Comparison of ENCODE assay signal across 1 mouse cellular context in genomic region chr17:86988601-86989184, GRCm38 (mm10).
TF ChIP-seq lines count a peak whose summit lies in the region.

No protein-coding gene starts in this region.

TF ChIP-seq in CH12.LX, 34 proteins besides CTCF, POLR2A, EP300 and RAD21:
- TF ChIP-seq NELFE (IDR thresholded peaks at IDR 0.05; ENCODE audit: low read depth, low read length): no peak
- TF ChIP-seq USF1 (IDR thresholded peaks at IDR 0.05; ENCODE audit: low read depth, low read length): no peak
- no peak for TF ChIP-seq IRF4 (IDR thresholded peaks at IDR 0.05; ENCODE audit: low read depth, low read length)
- no peak for TF ChIP-seq SIN3A (IDR thresholded peaks at IDR 0.05; ENCODE audit: low read length)
- no peak for TF ChIP-seq BHLHE40 (IDR thresholded peaks at IDR 0.05; ENCODE audit: low read depth, low read length)
- TF ChIP-seq ZMIZ1 (IDR thresholded peaks at IDR 0.05; ENCODE audit: low read depth, low read length): no peak
- TF ChIP-seq MAZ (IDR thresholded peaks at IDR 0.05; ENCODE audit: low read depth, low read length): no peak
- no peak for TF ChIP-seq ZNF384 (IDR thresholded peaks at IDR 0.05; ENCODE audit: low read depth, low read length)
- no peak for TF ChIP-seq UBTF (IDR thresholded peaks at IDR 0.05; ENCODE audit: low read depth, low read length)
- no peak for TF ChIP-seq CHD1 (IDR thresholded peaks at IDR 0.05; ENCODE audit: low read depth, low read length)
- TF ChIP-seq MAX (IDR thresholded peaks at IDR 0.05; ENCODE audit: low read length): no peak
- TF ChIP-seq E2F4 (IDR thresholded peaks at IDR 0.05; ENCODE audit: insufficient replicate concordance, low read depth, low read length): no peak
- TF ChIP-seq TCF12 (IDR thresholded peaks at IDR 0.05; ENCODE audit: low read depth, low read length): no peak
- no peak for TF ChIP-seq CHD2 (IDR thresholded peaks at IDR 0.05; ENCODE audit: low read length)
- no peak for TF ChIP-seq MXI1 (IDR thresholded peaks at IDR 0.05; ENCODE audit: low read depth, low read length)
- TF ChIP-seq KAT2A (IDR thresholded peaks at IDR 0.05; ENCODE audit: insufficient replicate concordance, low read length): no peak
- no peak for TF ChIP-seq ELF1 (IDR thresholded peaks at IDR 0.05; ENCODE audit: low read depth, low read length)
- no peak for TF ChIP-seq POLR2AphosphoS2 (IDR thresholded peaks at IDR 0.05; ENCODE audit: low read depth, low read length)
